Mouse (Mus musculus): ENCODE results near the gene Mybphl. TPM values are rescaled to one million over a fixed set of nuclear protein-coding genes. Genes with fewer than 3 reads are reported as not detected.

Mybphl gene
- total RNA-seq (2023; ENCODE audit: inconsistent age), result not detected in 4 replicates

GRCm38 (mm10) chr3:108364270-108364995 is at the start of gene Mybphl:
TSS of gene Mybphl (plus strand) at chr3:108364911.

GRCm38 (mm10) chr3:108383485-108384354 is 19.0 kb downstream of the Mybphl start, which contains the start of gene Psrc1:
TSS of gene Psrc1 (plus strand) at chr3:108383839.

GRCm38 (mm10) chr3:108414857-108415830 is 50.4 kb downstream of the Mybphl start, which contains the start of gene Celsr2:
TSS of gene Celsr2 (minus strand) at chr3:108415552.

Other genes with a start within 250 kb of the Mybphl start
- gene Gnai3, start 218.8 kb upstream of the Mybphl start, total RNA-seq (2023; ENCODE audit: inconsistent age), result 67.0 to 68.8 TPM (median 67.8 TPM) in 4 replicates
- gene Gpr61, start 210.0 kb upstream of the Mybphl start, total RNA-seq (2023; ENCODE audit: inconsistent age), result not detected in 4 replicates
- gene Amigo1, start 178.6 kb upstream of the Mybphl start, total RNA-seq (2023; ENCODE audit: inconsistent age), result 1.4 to 4.6 TPM (median 3.2 TPM) in 4 replicates
- 26.9 to 31.7 TPM (median 31.1 TPM) in 4 replicates for gene Cyb561d1, start 163.7 kb upstream of the Mybphl start, total RNA-seq (2023; ENCODE audit: inconsistent age)
- gene Atxn7l2, start 154.0 kb upstream of the Mybphl start, total RNA-seq (2023; ENCODE audit: inconsistent age), result 28.1 to 38.7 TPM (median 30.5 TPM) in 4 replicates
- not detected in 4 replicates for gene Sypl2, start 138.3 kb upstream of the Mybphl start, total RNA-seq (2023; ENCODE audit: inconsistent age)
- 37.3 to 49.8 TPM (median 39.4 TPM) in 4 replicates for gene Psma5, start 108.0 kb upstream of the Mybphl start, total RNA-seq (2023; ENCODE audit: inconsistent age)
- 0.63 to 0.93 TPM (median 0.69 TPM) in 4 replicates for gene Sort1, start 80.8 kb upstream of the Mybphl start, total RNA-seq (2023; ENCODE audit: inconsistent age)
- 0.74 to 1.4 TPM (median 1.0 TPM) in 4 replicates for gene Psrc1, start 18.9 kb downstream of the Mybphl start, total RNA-seq (2023; ENCODE audit: inconsistent age)
- gene Celsr2, start 50.6 kb downstream of the Mybphl start, total RNA-seq (2023; ENCODE audit: inconsistent age), result 3.3 to 6.2 TPM (median 4.9 TPM) in 4 replicates
- 118 to 128 TPM (median 127 TPM) in 4 replicates for gene Sars, start 80.3 kb downstream of the Mybphl start, total RNA-seq (2023; ENCODE audit: inconsistent age)
- gene 1700013F07Rik, start 169.2 kb downstream of the Mybphl start, total RNA-seq (2023; ENCODE audit: inconsistent age), result not detected in 4 replicates
- gene 5330417C22Rik, start 171.6 kb downstream of the Mybphl start, total RNA-seq (2023; ENCODE audit: inconsistent age), result 0.16 TPM in 1 of 4 replicates, not detected in the others
- gene Tmem167b, start 197.6 kb downstream of the Mybphl start, total RNA-seq (2023; ENCODE audit: inconsistent age), result 41.7 to 42.7 TPM (median 42.1 TPM) in 4 replicates
- gene Taf13, start 206.8 kb downstream of the Mybphl start, total RNA-seq (2023; ENCODE audit: inconsistent age), result 30.3 to 40.4 TPM (median 31.9 TPM) in 4 replicates
- 16.9 to 29.3 TPM (median 24.5 TPM) in 4 replicates for gene Wdr47, start 226.4 kb downstream of the Mybphl start, total RNA-seq (2023; ENCODE audit: inconsistent age)